26 mouse cellular contexts compared by ENCODE assay signal in genomic region chr12:25544253-25544652, GRCm38 (mm10).
DNase-seq lines count a peak whose midpoint lies in the region; ATAC-seq and TF ChIP-seq lines count a peak whose summit lies in the region.
"Had no signal": no experiment of that assay in that cellular context is flagged by ENCODE, and none has a peak within 500 bp of the region (broad histone marks: within the 10 kb centered on the region; RNA-seq: fewer than 3 reads in every experiment).

No protein-coding gene starts in this region.

- H3K9ac ChIP-seq in hindbrain, embryonic 11.5 days (ENCODE audit: low read depth, low read length): no peak overlapping the region
- no peak overlapping the region for H3K9ac ChIP-seq in hindbrain, embryonic 12.5 days
- H3K9ac ChIP-seq: heart, embryonic 13.5 days; liver, embryonic 12.5 days; liver, postnatal 0 days; midbrain, embryonic 15.5 days had no signal

- no peaks in the 10 kb centered on the region for H3K9me3 ChIP-seq in hindbrain, embryonic 11.5 days (ENCODE audit: control insufficient read depth, low read length)
- no peaks in the 10 kb centered on the region for H3K9me3 ChIP-seq in hindbrain, embryonic 12.5 days (replicated peaks)
- H3K9me3 ChIP-seq: heart, embryonic 13.5 days; liver, embryonic 12.5 days; megakaryocyte, embryonic 14.5 days; midbrain, embryonic 15.5 days had no signal

- TF ChIP-seq CTCF in brain, embryonic 14.5 days (IDR thresholded peaks at IDR 0.05; ENCODE audit: borderline replicate concordance, extremely low read depth, insufficient read depth, insufficient read length): no peak

- H3K4me3 ChIP-seq in hindbrain, embryonic 11.5 days (ENCODE audit: low read depth, low read length): no peak overlapping the region
- no peak overlapping the region for H3K4me3 ChIP-seq in hindbrain, embryonic 12.5 days
- H3K4me3 ChIP-seq: gastrocnemius, adult 2 months; heart, adult 2 months; heart, embryonic 13.5 days; liver, embryonic 12.5 days; megakaryocyte, embryonic 14.5 days; midbrain, embryonic 15.5 days had no signal

- WGBS in hindbrain, embryonic 11.5 days: 47% methylated on average over 6 of the region's 6 CpGs
- WGBS in hindbrain, embryonic 12.5 days: 47% methylated on average over 6 of the region's 6 CpGs

- H3K27me3 ChIP-seq in hindbrain, embryonic 11.5 days (ENCODE audit: control insufficient read depth, insufficient read depth, low read length): no peaks in the 10 kb centered on the region
- H3K27me3 ChIP-seq in hindbrain, embryonic 12.5 days: no peaks in the 10 kb centered on the region
- H3K27me3 ChIP-seq: CH12.LX; heart, embryonic 13.5 days; liver, embryonic 12.5 days; megakaryocyte, embryonic 14.5 days; midbrain, embryonic 15.5 days had no signal

- DNase-seq in embryo, embryonic 11 days: peak; percentile 11
- no peak for DNase-seq in embryo, embryonic 9.5 days (ENCODE audit: extremely low spot score)
- peak; percentile 11 for DNase-seq in hindbrain, embryonic 11.5 days (ENCODE audit: low spot score)
- DNase-seq in brain, embryonic 14.5 days (ENCODE audit: low read depth): peak; percentile 75
- no peak for DNase-seq in Muller cell, postnatal 12 days (ENCODE audit: inconsistent ontology term)
- DNase-seq in gastrocnemius, adult 8-10 months (ENCODE audit: low spot score in 2 of 2): no peak
- DNase-seq: adrenal gland, adult 8-10 months; cerebellum, adult 8-10 months; gastrocnemius, adult 2 months; heart, adult 2 months; heart, postnatal 10 days; kidney, adult 18-20 months; kidney, postnatal 36 days; liver, postnatal 0 days; lung, postnatal 36 days; right cerebral cortex, postnatal 4 days; thymus, adult 2 months; thymus, postnatal 36 days had no signal

- H3K27ac ChIP-seq in hindbrain, embryonic 11.5 days (ENCODE audit: low read depth, low read length): no peak overlapping the region
- H3K27ac ChIP-seq in hindbrain, embryonic 12.5 days: no peak overlapping the region; the same call in 1 of the 2 replicates
- H3K27ac ChIP-seq: gastrocnemius, adult 2 months; heart, adult 2 months; heart, embryonic 13.5 days; liver, embryonic 12.5 days; midbrain, embryonic 15.5 days; stomach, postnatal 0 days had no signal

- no peaks in the 10 kb centered on the region for H3K4me1 ChIP-seq in hindbrain, embryonic 11.5 days (replicated peaks; ENCODE audit: control insufficient read depth, insufficient read depth, low read length)
- no peaks in the 10 kb centered on the region for H3K4me1 ChIP-seq in hindbrain, embryonic 12.5 days
- H3K4me1 ChIP-seq: heart, embryonic 13.5 days; liver, embryonic 12.5 days; megakaryocyte, embryonic 14.5 days; midbrain, embryonic 15.5 days had no signal

- TF ChIP-seq POLR2A in brain, embryonic 14.5 days (IDR thresholded peaks at IDR 0.05; ENCODE audit: borderline replicate concordance, extremely low read depth, insufficient read depth, insufficient read length, poor library complexity, severe bottlenecking): no peak

- no peak for ATAC-seq in hindbrain, embryonic 11.5 days (ENCODE audit: low FRiP score)
- no peak for ATAC-seq in hindbrain, embryonic 12.5 days (ENCODE audit: low FRiP score)
- peak; percentile 52; the same call in 1 of the 2 replicates for ATAC-seq in megakaryocyte, adult 5-6 weeks (ENCODE audit: poor library complexity, severe bottlenecking)
- ATAC-seq: liver, embryonic 12.5 days; liver, postnatal 0 days; midbrain, embryonic 15.5 days had no signal

- H3K36me3 ChIP-seq in hindbrain, embryonic 11.5 days (ENCODE audit: control insufficient read depth, insufficient read depth, low read length): no peaks in the 10 kb centered on the region
- H3K36me3 ChIP-seq in hindbrain, embryonic 12.5 days: no peaks in the 10 kb centered on the region
- H3K36me3 ChIP-seq: heart, embryonic 13.5 days; liver, embryonic 12.5 days; midbrain, embryonic 15.5 days had no signal

- H3K4me2 ChIP-seq in hindbrain, embryonic 11.5 days (replicated peaks; ENCODE audit: low read depth, low read length): no peak overlapping the region
- H3K4me2 ChIP-seq in hindbrain, embryonic 12.5 days (replicated peaks): no peak overlapping the region
- H3K4me2 ChIP-seq: heart, embryonic 13.5 days; liver, embryonic 12.5 days; midbrain, embryonic 15.5 days had no signal

Comparison
In these comparisons a context has a peak if more than half of its experiments do, and no peak if none do; other contexts are left out.
1. DNase-seq: peak in embryo, embryonic 11 days (single experiment), hindbrain, embryonic 11.5 days (single experiment) and brain, embryonic 14.5 days (single experiment); none in embryo, embryonic 9.5 days (single experiment), Muller cell, postnatal 12 days (single experiment) and gastrocnemius, adult 8-10 months (0 of 2).